Mouse (Mus musculus) G1E-ER4 (cell line): ENCODE measurements at regions not wholly inside any gene's neighbourhood (a gene's known extent, or its start where the extent isn't known, plus 50 kb on each side); places are given as distances from the start of the nearest gene placed in this dataset.

ENCODE experiments used
- GATA1 ChIP-seq: IDR thresholded peaks from one replicate; pipeline ENCODE4 v1.8.0; 2012; ENCODE audit warnings: low read length, inconsistent platforms

GRCm38 (mm10) chr10:17042973-17043372, 680.0 kb upstream of the Cited2 start:
- no peak for TF ChIP-seq GATA1

DNA sequence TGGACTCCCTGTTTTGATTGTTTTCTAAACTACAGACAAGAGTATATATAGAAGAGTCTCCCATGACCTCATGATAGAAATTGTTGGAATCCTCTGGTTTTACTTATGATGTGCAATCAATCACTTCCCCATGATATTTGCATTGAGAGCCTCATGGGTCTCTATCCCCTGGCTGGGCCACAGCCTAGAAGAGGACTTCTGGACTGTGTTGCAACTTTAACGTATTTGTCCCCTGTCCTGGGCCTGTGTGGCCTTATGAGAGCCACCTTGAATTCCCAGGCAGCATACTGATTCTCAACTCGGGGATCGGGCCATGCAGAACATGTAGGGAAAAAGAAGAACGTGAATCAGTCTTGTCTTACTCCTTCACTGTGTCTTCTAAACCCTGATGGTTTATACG, 676.3 kb upstream of the Cited2 start:
- TF ChIP-seq GATA1: no peak

DNA sequence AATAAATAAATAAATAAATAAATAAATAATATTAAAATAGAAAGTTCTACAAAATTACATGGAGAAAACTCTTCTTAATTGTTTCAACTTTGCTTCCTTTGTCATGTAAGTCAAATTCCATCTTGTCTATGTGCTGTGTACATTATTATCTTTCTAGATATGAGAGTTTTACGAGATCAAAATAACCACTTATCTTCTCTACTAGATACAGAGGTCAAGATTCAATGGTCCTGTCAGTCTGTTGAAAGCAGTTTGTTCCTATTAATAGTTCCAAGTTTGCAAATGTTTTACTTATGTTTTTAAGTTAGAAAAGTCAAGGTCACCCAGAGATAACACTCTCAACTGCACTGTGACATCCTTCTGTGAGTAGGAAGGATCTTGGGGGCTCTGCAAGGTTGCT, 650.1 kb upstream of the Cited2 start:
- TF ChIP-seq GATA1: no peak

GRCm38 (mm10) chr10:17074013-17074401, 649.0 kb upstream of the Cited2 start:
- TF ChIP-seq GATA1: no peak

DNA sequence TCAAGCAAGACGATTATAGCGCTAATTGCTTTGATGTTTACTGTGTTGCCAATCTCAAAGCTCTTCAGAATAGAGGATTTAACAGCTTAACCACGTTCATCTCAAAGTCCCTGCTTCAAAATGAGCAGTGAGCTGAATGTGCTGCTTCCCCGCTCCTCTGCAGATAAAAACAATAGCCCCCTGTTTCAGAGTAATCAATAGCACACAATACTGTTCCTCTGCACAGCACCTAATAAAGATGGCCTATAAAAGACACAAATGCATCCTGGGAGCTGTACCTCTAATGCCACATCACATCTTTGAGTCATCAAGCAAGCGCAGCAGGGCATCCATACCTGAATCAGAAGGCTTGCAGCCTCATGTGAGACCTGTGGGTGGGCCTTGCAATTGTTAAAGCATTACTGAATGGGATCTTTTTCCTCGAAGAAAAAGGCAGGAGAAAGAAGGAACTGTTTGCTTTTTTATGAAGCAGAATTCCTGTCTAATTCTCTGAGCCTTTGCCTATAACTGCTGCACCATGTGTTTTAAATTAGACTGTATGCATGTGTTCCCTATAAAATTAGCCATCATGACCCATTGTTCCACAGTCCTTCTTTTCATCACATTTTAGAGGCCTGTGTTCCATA, 648.5 kb upstream of the Cited2 start:
- TF ChIP-seq GATA1: no peak

GRCm38 (mm10) chr10:17075147-17075546, 647.9 kb upstream of the Cited2 start:
- TF ChIP-seq GATA1: no peak

DNA sequence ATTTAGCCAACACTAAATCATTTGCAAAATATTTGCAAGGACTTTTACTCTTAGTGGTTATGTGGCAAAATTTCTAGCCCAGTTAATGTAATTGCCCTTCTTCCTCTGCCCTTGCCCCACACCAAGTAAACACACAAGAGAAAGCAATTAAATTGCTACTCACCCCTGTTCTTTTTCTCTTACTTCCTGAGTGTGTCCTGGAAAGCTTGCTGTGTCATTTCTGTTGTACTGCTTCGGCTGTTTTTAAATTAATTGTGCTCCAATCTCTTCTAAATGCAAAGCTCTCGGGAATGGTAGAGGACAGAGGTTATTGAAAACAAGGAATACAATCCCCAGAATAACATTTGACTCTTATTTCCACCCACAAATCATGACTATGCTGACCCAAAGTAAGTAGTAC, 647.4 kb upstream of the Cited2 start:
- TF ChIP-seq GATA1: no peak

- no peak for TF ChIP-seq GATA1
Measured at GRCm38 (mm10) chr10:17076186-17076585, 646.8 kb upstream of the Cited2 start.

- TF ChIP-seq GATA1: no peak
Measured at GRCm38 (mm10) chr10:17077580-17077979, 645.4 kb upstream of the Cited2 start.

DNA sequence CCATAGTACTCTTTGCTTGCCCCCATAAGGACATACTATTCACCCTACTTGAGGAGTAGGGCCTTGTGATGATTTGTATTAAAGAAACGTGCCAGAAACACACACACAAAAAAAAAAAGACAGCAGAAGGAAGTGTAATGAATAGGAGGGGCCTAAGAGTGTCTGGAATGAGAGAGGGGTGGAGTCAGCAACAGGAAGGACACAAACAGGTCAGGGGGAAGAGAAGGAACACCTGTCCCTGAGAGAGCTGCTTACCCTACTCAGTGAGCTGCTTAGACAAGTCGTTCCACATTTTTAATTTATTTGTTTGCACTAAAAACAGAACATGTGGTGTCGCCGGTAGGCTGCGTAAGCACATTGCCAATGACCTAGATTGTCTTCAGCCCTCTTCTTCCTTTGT, 642.2 kb upstream of the Cited2 start:
- TF ChIP-seq GATA1: no peak

GRCm38 (mm10) chr10:17082926-17083325, 640.1 kb upstream of the Cited2 start:
- TF ChIP-seq GATA1: no peak

DNA sequence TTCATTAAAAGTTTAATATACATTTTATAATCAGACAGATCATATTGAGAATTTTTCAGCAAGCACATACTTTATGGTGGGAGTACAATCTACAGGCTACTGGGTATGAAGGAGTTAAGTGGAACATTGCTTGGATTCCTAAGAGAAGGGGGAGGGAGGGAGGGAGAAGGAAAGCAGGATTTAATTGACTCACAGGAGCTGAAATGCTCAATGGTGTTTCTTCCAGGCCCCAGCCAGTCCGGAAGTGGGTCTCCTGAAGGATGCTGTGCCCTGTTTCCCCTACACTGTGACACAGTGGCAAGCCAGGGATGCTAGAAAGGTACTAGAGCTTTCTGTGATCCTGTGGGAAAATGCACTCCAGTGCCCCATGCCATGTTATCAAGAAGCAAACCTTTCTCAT, 621.0 kb upstream of the Cited2 start:
- no peak for TF ChIP-seq GATA1

- TF ChIP-seq GATA1: no peak
Measured at GRCm38 (mm10) chr10:17103416-17103815, 619.6 kb upstream of the Cited2 start.

DNA sequence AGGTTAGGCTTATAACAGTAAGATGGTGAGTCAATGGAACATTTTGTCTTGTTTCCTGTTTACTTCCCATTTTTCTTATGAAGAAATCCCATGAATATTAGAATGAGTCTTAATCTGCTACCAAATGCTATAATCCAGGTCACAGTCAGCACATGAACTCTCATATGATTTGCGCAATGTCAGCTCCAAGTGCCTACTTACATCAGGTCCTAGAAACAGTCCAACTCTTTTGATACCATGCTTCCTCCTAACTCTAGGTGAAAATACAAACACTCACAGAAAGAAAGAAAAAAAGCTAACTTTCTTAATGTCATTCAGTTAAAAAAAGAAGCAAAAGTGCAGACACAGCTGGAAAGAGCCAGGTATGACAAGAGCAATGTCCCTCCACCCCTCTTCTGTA, 616.2 kb upstream of the Cited2 start:
- no peak for TF ChIP-seq GATA1

DNA sequence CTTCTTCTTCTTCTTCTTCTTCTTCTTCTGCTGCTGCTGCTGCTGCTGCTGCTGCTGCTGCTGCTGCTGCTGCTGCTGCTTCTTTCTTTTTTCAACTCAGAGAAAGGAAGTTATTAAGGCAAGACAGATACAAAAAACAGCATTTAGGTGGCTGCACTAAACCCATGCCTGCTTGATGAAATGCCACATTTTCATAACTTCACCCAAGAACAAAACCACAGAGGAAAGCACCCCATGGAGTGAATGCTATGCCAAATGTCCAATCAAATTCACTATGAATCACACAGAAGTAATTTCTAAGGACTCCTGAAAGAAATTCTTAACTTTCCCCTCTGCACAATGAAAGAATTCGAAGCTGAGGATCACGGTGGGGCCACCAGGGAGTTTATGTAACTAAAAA, 611.9 kb upstream of the Cited2 start:
- TF ChIP-seq GATA1: no peak

DNA sequence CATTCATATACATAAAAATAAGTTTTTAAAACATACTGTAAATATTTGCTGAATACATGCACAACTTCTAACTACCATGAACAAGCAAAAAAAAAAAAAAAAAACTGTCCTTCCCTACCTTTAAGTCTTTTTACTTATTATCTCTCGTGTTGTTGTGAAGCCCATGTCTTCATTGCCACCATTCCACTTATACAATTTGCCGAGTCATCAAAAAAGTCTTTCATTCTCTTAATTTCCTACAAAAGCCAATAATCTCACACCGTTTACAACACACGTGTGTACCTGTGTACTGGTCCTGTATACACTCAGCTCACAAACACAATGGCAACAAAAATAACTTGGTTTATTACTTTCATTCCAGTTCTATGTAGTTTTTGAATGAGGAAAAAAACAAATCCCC, 608.2 kb upstream of the Cited2 start:
- TF ChIP-seq GATA1: no peak

DNA sequence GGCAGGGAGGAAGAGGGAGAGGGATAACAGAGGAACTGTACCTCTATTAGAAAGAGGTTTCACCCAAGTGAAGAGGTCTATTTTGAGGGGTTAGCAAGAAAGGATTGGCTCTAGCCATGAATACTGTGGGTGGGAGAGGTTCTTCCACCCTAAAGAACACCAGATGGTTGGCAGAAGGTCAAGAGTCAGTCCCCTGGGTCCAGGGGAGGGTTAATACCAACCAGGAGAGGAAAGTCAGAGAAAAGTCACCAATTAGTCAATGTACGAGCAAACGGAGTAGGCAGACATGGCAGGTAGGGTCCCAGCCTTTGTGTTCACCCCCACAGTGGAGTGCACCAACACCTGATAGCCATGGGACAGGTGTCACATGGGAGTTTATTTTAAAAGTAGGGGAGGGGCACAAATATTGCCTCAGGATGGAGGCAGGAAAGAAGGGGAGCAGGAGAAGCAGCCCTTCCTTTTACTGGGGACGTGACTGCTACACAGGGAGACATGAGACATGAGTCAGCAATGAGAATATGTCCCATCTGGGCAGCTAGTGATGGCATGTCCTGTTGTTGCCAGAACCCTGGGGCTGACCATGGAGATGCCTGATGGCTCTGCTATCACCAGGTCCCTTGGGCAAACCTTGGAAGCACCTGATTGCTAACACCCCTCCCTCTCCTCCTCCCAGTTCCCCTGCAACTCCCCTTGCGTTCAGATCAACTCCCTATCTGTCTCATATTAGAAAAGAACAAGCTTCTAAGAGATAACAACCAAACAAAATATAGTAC, 593.4 kb upstream of the Cited2 start:
- TF ChIP-seq GATA1: no peak

- no peak for TF ChIP-seq GATA1
Measured at GRCm38 (mm10) chr10:17130661-17131060, 592.4 kb upstream of the Cited2 start.

- no peak for TF ChIP-seq GATA1
Measured at GRCm38 (mm10) chr10:17131763-17132162, 591.3 kb upstream of the Cited2 start.
